Mouse (Mus musculus): Measurements from ENCODE around the gene Cct3. TPM values are rescaled to one million over a fixed set of nuclear protein-coding genes. Genes with fewer than 3 reads are reported as not detected.
"Not testable (repeated sequence)": the region's sequence is repeated elsewhere in the genome, so short reads cannot be mapped to it uniquely, and the experiment has no call there.

Gene Cct3
- polyA plus RNA-seq, 1 experiment, result 337 TPM

- TF ChIP-seq CTCF (IDR thresholded peaks at IDR 0.05; ENCODE audit: borderline replicate concordance, extremely low read depth, insufficient read depth, insufficient read length) (no peak), POLR2A (IDR thresholded peaks at IDR 0.05; ENCODE audit: borderline replicate concordance, extremely low read depth, insufficient read depth, insufficient read length, poor library complexity, severe bottlenecking) (no peak)
- no peak for DNase-seq (ENCODE audit: low read depth)
Measured at GRCm38 (mm10) chr3:88365705-88366361, 68.9 kb downstream of the Cct3 start.

DNA sequence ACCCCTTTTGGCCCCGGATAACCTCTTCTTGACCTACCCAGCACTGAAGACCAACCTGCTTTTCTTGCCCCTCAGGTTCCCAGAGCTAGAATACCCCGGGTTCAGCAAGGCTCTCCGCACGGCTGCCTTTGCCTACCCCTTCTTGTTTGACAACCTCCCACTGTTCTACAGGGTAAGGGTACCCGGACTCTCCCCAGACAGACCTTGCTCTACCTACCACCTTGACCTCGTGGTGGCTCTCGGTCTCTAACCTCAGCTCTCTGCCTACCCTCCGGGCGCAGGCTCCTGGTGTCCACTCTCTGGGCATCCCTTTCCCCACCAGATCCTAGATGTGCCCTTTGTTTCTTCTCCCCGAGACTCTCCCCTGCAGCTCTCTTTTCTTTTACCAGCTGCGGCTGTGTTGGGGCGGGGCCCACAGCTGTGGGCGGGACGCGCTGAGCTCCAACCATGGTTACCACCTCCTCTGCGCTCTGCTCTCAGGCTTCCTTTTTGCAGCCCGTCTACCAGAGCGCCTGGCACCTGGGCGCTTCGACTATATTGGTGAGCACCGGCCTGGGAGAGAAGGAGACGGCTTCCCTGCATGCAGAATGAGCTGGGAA lies 70.0 kb downstream of the Cct3 start:
- peak; percentile 60 for DNase-seq (ENCODE audit: low read depth)

DNA sequence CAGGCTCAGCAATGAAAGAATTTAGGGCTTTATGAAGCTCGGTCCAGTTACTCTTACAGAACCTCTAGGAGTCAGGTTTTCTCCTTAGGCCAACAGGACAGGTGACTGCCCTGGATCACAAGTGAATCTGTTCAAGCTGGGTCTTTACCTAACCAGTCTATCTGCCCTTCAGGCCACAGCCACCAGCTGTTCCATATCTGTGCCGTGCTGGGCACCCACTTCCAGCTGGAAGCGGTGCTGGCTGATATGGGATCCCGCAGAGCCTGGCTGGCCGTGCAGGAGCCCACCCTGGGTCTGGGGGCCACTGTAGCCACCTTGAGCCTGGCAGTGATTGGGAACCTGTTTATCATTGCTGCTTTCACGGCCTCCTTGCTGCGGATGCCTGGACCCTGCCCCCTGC lies 70.6 kb downstream of the Cct3 start:
- DNase-seq (ENCODE audit: low read depth), result not testable (repeated sequence)

GRCm38 (mm10) chr3:88368511-88368910 lies 71.6 kb downstream of the Cct3 start:
- DNase-seq (ENCODE audit: low read depth), result not testable (repeated sequence)

Other genes starting within 250 kb of the Cct3 start
- 87.8 and 101 TPM in 2 replicates for gene Naxe, start 238.6 kb upstream of the Cct3 start, polyA plus RNA-seq (2012; rRNA removed)
- not detected in 2 replicates for gene Ttc24, start 218.8 kb upstream of the Cct3 start, polyA plus RNA-seq (2012; rRNA removed)
- 10.1 and 17.2 TPM in 2 replicates for gene Iqgap3, start 215.1 kb upstream of the Cct3 start, polyA plus RNA-seq (2012; rRNA removed)
- 46.2 and 54.8 TPM in 2 replicates for gene Mef2d, start 154.7 kb upstream of the Cct3 start, polyA plus RNA-seq (2012; rRNA removed)
- gene Rhbg, start 42.4 kb upstream of the Cct3 start, polyA plus RNA-seq (2012; rRNA removed), result 0.45 and 0.73 TPM in 2 replicates
- gene Gm38392, start 9.9 kb upstream of the Cct3 start, polyA plus RNA-seq (2012; rRNA removed), result 0.11 TPM in 1 of 2 replicates, not detected in the other
- 3.0 and 3.6 TPM in 2 replicates for gene Tsacc, start 117 bp upstream of the Cct3 start, polyA plus RNA-seq (2012; rRNA removed)
- 65.4 and 74.5 TPM in 2 replicates for gene Glmp, start 27.9 kb downstream of the Cct3 start, polyA plus RNA-seq (2012; rRNA removed)
- 1.7 and 1.8 TPM in 2 replicates for gene Tmem79, start 39.0 kb downstream of the Cct3 start, polyA plus RNA-seq (2012; rRNA removed)
- gene Smg5, start 39.1 kb downstream of the Cct3 start, polyA plus RNA-seq (2012; rRNA removed), result 108 and 120 TPM in 2 replicates
- gene Paqr6, start 67.5 kb downstream of the Cct3 start, polyA plus RNA-seq (2012; rRNA removed), result 1.7 and 2.4 TPM in 2 replicates
- gene Bglap3, start 75.6 kb downstream of the Cct3 start, polyA plus RNA-seq (2012; rRNA removed), result 0.08 and 0.28 TPM in 2 replicates
- gene Bglap2, start 81.6 kb downstream of the Cct3 start, polyA plus RNA-seq (2012; rRNA removed), result 1.2 TPM in 1 of 2 replicates, not detected in the other
- 0.30 and 0.63 TPM in 2 replicates for gene Bglap, start 87.3 kb downstream of the Cct3 start, polyA plus RNA-seq (2012; rRNA removed)
- 35.5 and 60.7 TPM in 2 replicates for gene Pmf1, start 113.2 kb downstream of the Cct3 start, polyA plus RNA-seq (2012; rRNA removed)
- 39.6 and 41.6 TPM in 2 replicates for gene Slc25a44, start 128.0 kb downstream of the Cct3 start, polyA plus RNA-seq (2012; rRNA removed)
- gene Sema4a, start 164.1 kb downstream of the Cct3 start, polyA plus RNA-seq (2012; rRNA removed), result 57.1 and 57.6 TPM in 2 replicates
- 33.2 and 39.5 TPM in 2 replicates for gene Lmna, start 212.8 kb downstream of the Cct3 start, polyA plus RNA-seq (2012; rRNA removed)
- gene Mex3a, start 235.3 kb downstream of the Cct3 start, polyA plus RNA-seq (2012; rRNA removed), result 93.2 and 103 TPM in 2 replicates